ENCODE assay signal across 6 mouse cellular contexts in genomic region chr13:14035352-14035751, GRCm38 (mm10). TPM values are rescaled to one million over a fixed set of nuclear protein-coding genes. Genes with fewer than 3 reads are reported as not detected.
DNase-seq lines count a peak whose midpoint lies in the region; ATAC-seq and TF ChIP-seq lines count a peak whose summit lies in the region.
"Not testable (repeated sequence)": the region's sequence is repeated elsewhere in the genome, so short reads cannot be mapped to it uniquely, and the experiment has no call there.

No protein-coding gene starts in this region.

- not testable (repeated sequence) for H3K4me2 ChIP-seq in liver, embryonic 12.5 days; liver, embryonic 15.5 days; lung, postnatal 0 days (replicated peaks; ENCODE audit: low read depth, low read length)

- not testable (repeated sequence) for H3K36me3 ChIP-seq in liver, embryonic 12.5 days; liver, embryonic 15.5 days (replicated peaks); lung, postnatal 0 days (ENCODE audit: insufficient read depth, low read length)

- not testable (repeated sequence) for H3K4me3 ChIP-seq in layer of hippocampus, adult 2 months; liver, embryonic 12.5 days; liver, embryonic 15.5 days (replicated peaks); lung, postnatal 0 days (ENCODE audit: low read depth, low read length)

- peaks cover 79% of the 10 kb centered on the region for H3K4me1 ChIP-seq in liver, embryonic 12.5 days
- peaks cover 76% of the 10 kb centered on the region for H3K4me1 ChIP-seq in liver, embryonic 15.5 days (replicated peaks)
- peaks cover 14% of the 10 kb centered on the region for H3K4me1 ChIP-seq in lung, postnatal 0 days (ENCODE audit: insufficient read depth, low read depth, low read length)

- peak; percentile 51 for TF ChIP-seq CTCF in Patski (IDR thresholded peaks at IDR 0.05)
- TF ChIP-seq CTCF in layer of hippocampus, adult 2 months (conservative IDR thresholded peaks at IDR 0.05) = peak; percentile 58
- TF ChIP-seq CTCF in lung, postnatal 0 days (IDR thresholded peaks at IDR 0.05) = peak; percentile 2; the same call in 1 of the 2 replicates

- CTCF ChIA-PET in Patski (lab: Charles Lee) = not testable (repeated sequence)

- not testable (repeated sequence) for H3K9me3 ChIP-seq in liver, embryonic 12.5 days (replicated peaks); liver, embryonic 15.5 days (replicated peaks); lung, postnatal 0 days (ENCODE audit: low read length)

- in situ Hi-C loops in Patski (cut with MboI; ENCODE audit: low pct_unique_long_range_greater_than_20kb) = not testable (repeated sequence)

- DNase-seq in Patski (ENCODE audit: low read depth, low spot score); layer of hippocampus, adult 2 months (ENCODE audit: low spot score in 2 of 2); lung, postnatal 0 days (ENCODE audit: low spot score): not testable (repeated sequence)
- DNase-seq in induced T-regulatory cell, adult 2 months (ENCODE audit: low read depth) = peak; percentile 12

- not testable (repeated sequence) for H3K27ac ChIP-seq in layer of hippocampus, adult 2 months; lung, postnatal 0 days (ENCODE audit: low read length)
- H3K27ac ChIP-seq in liver, embryonic 12.5 days = peak overlapping the region; percentile 94
- peak overlapping the region; percentile 93 for H3K27ac ChIP-seq in liver, embryonic 15.5 days (replicated peaks)

- POLR2A ChIA-PET in Patski (lab: Charles Lee) = not testable (repeated sequence)

- TF ChIP-seq EP300 in lung, postnatal 0 days (IDR thresholded peaks at IDR 0.05) = not testable (repeated sequence)

- not testable (repeated sequence) for ATAC-seq in Patski; liver, embryonic 12.5 days; liver, embryonic 15.5 days (ENCODE audit: insufficient read depth); lung, postnatal 0 days

- WGBS in liver, embryonic 12.5 days (ENCODE audit: insufficient replicate concordance) = 71% methylated on average over 3 of the region's 3 CpGs
- WGBS in liver, embryonic 15.5 days (ENCODE audit: insufficient replicate concordance) = 80% methylated on average over 3 of the region's 3 CpGs
- WGBS in lung, postnatal 0 days = 93% methylated on average over 3 of the region's 3 CpGs

- H3K27me3 ChIP-seq in Patski; liver, embryonic 12.5 days (replicated peaks); liver, embryonic 15.5 days; lung, postnatal 0 days (replicated peaks; ENCODE audit: insufficient read depth, low read length): not testable (repeated sequence)

- not testable (repeated sequence) for H3K9ac ChIP-seq in liver, embryonic 12.5 days; liver, embryonic 15.5 days; lung, postnatal 0 days (replicated peaks; ENCODE audit: low read depth)

RNA-seq across cellular contexts. Expression of gene Tbce, which starts 4.1 kb away (rescaled TPM):
- polyA plus RNA-seq in Patski (2021) = 45.0 TPM
- total RNA-seq in layer of hippocampus, adult 2 months (2021) = 10 to 100 TPM; 85.4 to 95.3 TPM
- 35.4 and 38.7 TPM in 2 replicates for polyA plus RNA-seq in liver, embryonic 12.5 days (2016; fragmentation: Nextera tagmentation; extraction: Ambion mirVana)
- 27.0 and 30.6 TPM in 2 replicates for polyA plus RNA-seq in liver, embryonic 15.5 days (2015; fragmentation: Nextera tagmentation; extraction: Ambion mirVana)
- 37.1 and 38.0 TPM in 2 replicates for polyA plus RNA-seq in lung, postnatal 0 days (2015; fragmentation: Nextera tagmentation; extraction: Ambion mirVana)

RNA-seq across cellular contexts. Expression of gene Arid4b, which starts 27.7 kb away (rescaled TPM):
- polyA plus RNA-seq in Patski (2021) = 31.1 TPM
- 10 to 100 TPM; 47.5 to 54.4 TPM for total RNA-seq in layer of hippocampus, adult 2 months (2021)
- polyA plus RNA-seq in liver, embryonic 12.5 days (2016; fragmentation: Nextera tagmentation; extraction: Ambion mirVana) = 23.5 and 25.1 TPM in 2 replicates
- polyA plus RNA-seq in liver, embryonic 15.5 days (2015; fragmentation: Nextera tagmentation; extraction: Ambion mirVana) = 16.8 and 19.3 TPM in 2 replicates
- 60.3 and 67.9 TPM in 2 replicates for polyA plus RNA-seq in lung, postnatal 0 days (2015; fragmentation: Nextera tagmentation; extraction: Ambion mirVana)

RNA-seq across cellular contexts. Expression of gene Ggps1, which starts 27.9 kb away (rescaled TPM):
- 34.1 TPM for polyA plus RNA-seq in Patski (2021)
- total RNA-seq in layer of hippocampus, adult 2 months (2021) = 10 to 100 TPM; 58.8 to 60.1 TPM
- polyA plus RNA-seq in liver, embryonic 12.5 days (2016; fragmentation: Nextera tagmentation; extraction: Ambion mirVana) = 16.8 and 18.2 TPM in 2 replicates
- 9.7 and 11.3 TPM in 2 replicates for polyA plus RNA-seq in liver, embryonic 15.5 days (2015; fragmentation: Nextera tagmentation; extraction: Ambion mirVana)
- 33.7 and 34.5 TPM in 2 replicates for polyA plus RNA-seq in lung, postnatal 0 days (2015; fragmentation: Nextera tagmentation; extraction: Ambion mirVana)

Comparison
In these comparisons a context has a peak if more than half of its experiments do, and no peak if none do; other contexts are left out.
1. CTCF ChIP-seq: peak in every context shown above with its lines; median percentile 58 in layer of hippocampus, adult 2 months; 51 in Patski; 2 in lung, postnatal 0 days.